Mouse (Mus musculus) heart, postnatal 25 days (tissue): ENCODE data around the gene Ttc27. TPM values are rescaled to one million over a fixed set of nuclear protein-coding genes. Genes with fewer than 3 reads are reported as not detected.

Experiments
- DNase-seq: peaks from one replicate; pipeline ENCODE4 v3.0.0; 2022; ENCODE audit warnings: low spot score
- intact Hi-C: fragments of 180-260 bp; cut with DNase I; formaldehyde crosslinking; loops from one replicate; pipeline ENCODE4 v1.15.1; 2025
- total RNA-seq, 2 experiments: library from RNA; stranded (reverse); gene quantifications; 2 replicates each; pipeline ENCODE4 v1.2.3; 2021

The Ttc27 gene
- total RNA-seq, 2 experiments from 2014 or later = 13.6 to 15.7 TPM

GRCm38 (mm10) chr17:74869556-74869955, 152.0 kb downstream of the Ttc27 start:
- DNase-seq = no peak
- intact Hi-C loops = loop anchor here (2.0 kb wide), 1 partner anchor 23 kb away; no protein-coding TSS in a partner anchor

- DNase-seq = no peak
Measured at GRCm38 (mm10) chr17:74870177-74871160, 152.9 kb downstream of the Ttc27 start.

DNA sequence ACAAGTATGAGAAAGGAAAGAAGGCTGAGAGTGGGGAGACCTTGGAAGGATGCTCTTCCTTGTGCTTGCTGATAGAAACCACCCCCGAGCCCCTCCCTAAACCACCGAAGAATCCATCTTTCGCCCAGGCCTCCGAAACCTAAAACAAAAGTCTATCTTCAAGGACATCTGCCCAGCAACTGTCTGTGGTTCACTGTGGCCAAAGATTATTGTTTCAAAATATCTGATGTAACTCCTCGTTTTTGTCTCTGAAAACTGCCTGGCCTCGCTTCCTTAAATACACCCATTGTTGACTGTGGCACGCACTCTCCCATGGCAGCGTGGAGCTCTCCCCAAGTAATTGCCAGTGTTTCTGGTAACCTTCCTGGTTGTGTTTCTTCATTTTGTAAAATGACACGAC, 155.0 kb downstream of the Ttc27 start:
- no peak for DNase-seq
- intact Hi-C loops = loop anchor here (5.0 kb wide), 1 partner anchor 130 kb away; no protein-coding TSS in a partner anchor

More at GRCm38 (mm10) chr17:74870177-74871160, 152.9 kb downstream of the Ttc27 start:
- intact Hi-C loops = loop anchor here (5.0 kb wide), 1 partner anchor 132 kb away; no protein-coding TSS in a partner anchor

GRCm38 (mm10) chr17:74873756-74874155, 156.2 kb downstream of the Ttc27 start:
- DNase-seq = no peak
- intact Hi-C loops = loop anchor here (5.0 kb wide), 1 partner anchor 129 kb away; no protein-coding TSS in a partner anchor

DNA sequence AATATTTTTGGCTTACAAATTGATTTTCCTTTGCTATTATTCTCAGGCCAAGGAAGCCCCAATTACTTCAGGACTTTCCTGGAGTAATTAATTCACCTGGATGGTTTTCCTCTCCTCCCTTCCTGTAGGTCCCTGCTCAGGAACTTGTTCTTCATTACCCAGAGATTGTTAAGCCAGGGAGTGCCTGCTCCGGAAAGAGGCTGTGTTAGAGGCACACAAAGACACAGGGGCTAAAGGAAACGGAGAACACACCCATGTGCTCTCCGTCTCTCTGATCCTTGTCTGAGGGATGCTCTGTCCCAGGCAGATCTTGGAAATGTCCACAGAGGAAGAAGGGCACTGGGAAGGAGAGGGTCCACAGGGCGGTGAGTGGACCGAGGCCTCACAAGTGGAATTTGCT, 158.2 kb downstream of the Ttc27 start:
- DNase-seq = no peak
- intact Hi-C loops = no loop called here

GRCm38 (mm10) chr17:74876954-74877353, 159.4 kb downstream of the Ttc27 start:
- intact Hi-C loops = no loop called here
- no peak for DNase-seq

DNA sequence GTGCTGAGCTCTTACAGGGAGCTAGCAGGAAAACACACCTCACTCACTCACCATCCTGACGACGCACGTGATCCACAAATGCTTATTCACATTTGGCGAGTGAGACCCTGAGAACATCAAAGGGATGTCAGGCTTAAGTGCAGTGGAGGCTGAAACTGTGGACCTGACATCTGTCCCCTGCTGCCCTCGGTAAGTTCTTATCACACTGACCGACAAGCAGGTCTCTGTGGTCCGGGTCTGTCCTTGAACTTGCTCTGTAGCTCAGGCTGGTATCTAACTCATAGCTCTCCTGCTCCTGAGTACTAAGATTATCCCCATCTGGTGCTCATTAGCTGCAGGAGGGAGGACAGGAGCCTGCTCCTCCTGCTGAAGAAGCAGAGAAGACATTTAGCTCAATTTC, 162.2 kb downstream of the Ttc27 start:
- intact Hi-C loops = no loop called here
- DNase-seq = no peak

DNA sequence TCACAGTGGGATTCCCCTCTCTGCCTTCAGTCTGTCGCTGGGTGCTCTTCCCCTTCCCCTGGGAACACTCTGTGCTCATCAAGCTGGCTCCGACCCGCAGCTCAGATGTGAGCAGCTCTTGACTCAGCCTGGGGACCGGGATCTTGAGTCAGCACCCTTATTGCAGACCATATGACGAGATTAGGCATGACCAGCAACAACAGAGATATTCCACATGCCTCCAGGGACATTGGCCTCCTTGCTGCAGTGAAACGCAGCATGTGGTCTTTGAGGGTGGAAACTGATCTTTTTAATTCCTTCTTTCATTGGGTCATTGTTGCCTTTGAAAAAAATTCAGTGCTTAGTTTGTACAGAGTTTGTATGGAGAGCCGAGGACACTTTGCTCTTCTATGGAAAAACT, 169.5 kb downstream of the Ttc27 start:
- DNase-seq = no peak
- intact Hi-C loops = no loop called here

DNA sequence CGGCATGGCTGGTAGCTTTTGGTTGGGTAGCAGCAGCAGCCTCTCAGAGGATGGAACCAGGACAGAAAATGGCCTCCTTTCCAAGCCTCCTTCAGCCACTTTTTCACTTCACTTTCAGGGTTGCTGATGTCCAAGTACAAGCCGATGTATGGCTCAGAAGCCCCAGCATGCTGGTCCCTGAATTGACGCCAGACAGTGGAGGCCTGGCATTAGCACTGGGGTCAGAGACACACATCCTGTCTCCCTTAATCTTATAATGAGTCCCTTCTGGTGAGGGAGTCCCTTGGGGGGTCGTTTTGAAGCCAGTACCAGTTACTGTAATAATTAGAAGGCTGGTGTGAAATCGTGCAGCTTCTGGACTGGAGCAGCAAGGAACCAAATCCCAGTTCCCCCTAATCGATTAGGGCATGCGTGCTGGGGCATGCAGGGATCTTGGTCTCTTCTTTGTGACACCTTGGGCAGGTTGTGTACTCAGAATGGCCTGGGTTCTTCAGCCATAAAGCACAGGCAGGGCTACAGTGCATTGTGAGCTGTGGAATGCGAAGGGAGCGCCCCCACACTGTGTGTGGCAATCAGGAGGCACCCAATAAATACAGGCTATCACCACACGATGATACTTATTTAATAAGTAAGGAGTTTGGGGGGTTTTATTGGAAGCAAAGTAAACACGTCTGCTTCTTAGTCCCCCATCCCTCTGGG, 171.5 kb downstream of the Ttc27 start:
- intact Hi-C loops = no loop called here
- DNase-seq = no peak

DNA sequence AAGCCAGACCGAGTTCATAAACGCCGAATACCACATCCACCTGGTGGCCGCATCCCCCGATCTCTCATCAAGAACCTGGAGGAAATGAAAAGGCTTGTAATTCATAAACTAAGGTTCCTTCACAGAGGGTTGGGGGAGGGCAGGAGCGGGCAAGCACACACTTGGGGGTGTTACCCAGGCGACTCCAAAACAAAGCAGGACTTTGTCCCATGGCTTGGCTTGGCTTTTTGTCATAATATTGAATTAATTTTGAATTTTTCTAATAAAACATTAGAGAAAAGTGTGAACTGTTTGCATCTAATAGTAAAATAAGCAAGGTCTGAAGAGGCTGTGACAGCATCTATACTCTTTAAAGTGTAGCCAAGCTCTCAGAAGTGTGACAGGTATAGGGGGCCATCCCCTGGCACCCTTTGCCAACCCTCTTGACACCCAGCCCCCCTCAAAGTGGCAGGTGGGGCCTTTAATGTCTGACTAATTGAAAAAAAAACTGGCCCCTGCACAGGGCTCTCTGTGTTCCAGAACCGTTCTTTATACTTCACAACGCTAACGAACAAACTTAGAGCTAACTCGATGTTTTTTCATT, 172.1 kb downstream of the Ttc27 start:
- intact Hi-C loops = no loop called here
- DNase-seq = no peak

- no peak for DNase-seq
- intact Hi-C loops = no loop called here
Measured at GRCm38 (mm10) chr17:74902453-74902852, 184.9 kb downstream of the Ttc27 start.

DNA sequence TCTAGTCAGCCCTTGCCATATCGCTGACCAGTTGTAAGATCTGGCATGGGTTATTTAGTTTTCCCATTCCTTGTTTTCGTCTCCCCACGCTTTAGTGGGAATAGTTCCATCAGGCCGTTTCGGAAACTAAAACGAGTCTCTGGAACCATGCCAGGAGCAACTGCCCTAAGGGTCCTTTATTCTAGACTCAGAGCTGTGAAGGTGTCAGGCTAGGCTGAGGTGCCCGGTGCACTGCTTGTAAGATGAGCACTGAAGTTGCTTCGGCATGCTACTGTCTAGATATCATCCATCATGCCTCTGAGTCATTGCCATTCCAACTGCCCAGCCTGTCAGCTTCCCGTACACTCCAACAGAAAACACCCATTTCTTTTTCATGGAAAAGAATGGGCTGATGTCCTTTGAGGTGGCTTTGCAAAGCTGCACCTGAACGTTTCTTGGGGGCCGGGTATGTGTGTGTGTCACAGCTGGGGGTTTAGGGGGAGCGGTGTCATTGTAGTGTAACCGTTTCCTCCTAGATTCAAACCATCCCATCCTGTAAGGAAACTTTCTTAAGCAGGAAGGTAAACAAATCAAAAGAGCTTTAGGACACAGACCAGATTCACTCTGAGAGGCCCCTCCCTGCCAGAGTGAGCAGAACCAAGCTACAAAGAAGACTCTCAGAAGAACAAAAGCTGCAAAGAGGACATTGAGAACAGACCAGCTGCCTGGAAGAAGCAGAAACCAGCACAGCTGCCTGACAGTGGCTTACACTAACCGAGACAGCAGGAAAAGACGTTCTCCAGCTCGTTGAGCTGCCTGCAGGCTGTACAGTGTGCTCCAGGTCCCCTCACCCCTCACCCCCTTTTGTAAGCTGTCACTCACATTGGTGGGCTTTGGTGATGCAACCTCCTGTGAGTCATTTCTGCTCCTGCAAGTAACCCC, 186.1 kb downstream of the Ttc27 start:
- intact Hi-C loops = no loop called here
- no peak for DNase-seq

DNA sequence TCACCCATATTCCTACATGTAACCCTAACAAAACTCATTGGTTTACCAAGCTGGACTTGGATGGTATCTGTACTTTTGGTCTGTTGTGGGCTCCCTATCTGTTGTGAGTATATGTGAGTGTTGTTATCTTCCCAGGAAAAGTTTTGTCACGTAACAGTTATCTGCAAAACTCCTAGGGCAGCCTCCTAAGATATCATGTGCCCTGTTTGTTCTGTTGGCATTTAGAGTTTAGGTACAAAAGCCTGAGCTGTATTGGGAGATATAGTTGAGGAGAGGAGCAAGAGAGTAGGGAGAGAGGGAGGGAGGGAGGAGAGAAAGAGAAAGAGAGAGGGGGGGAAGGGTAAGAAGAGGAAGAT, 186.8 kb downstream of the Ttc27 start:
- intact Hi-C loops = no loop called here
- DNase-seq = no peak

GRCm38 (mm10) chr17:74904956-74905355, 187.4 kb downstream of the Ttc27 start:
- no peak for DNase-seq
- intact Hi-C loops = no loop called here

- intact Hi-C loops = no loop called here
Measured at GRCm38 (mm10) chr17:74912995-74913394, 195.5 kb downstream of the Ttc27 start.

More at GRCm38 (mm10) chr17:74912995-74913394, 195.5 kb downstream of the Ttc27 start:
- DNase-seq = no peak
